Mouse (Mus musculus): ENCODE data around the gene Stk40.
A peak's percentile ranks its signal among the peaks of the same experiment; 100 is the strongest.
"Not testable (repeated sequence)": the region's sequence is repeated elsewhere in the genome, so short reads cannot be mapped to it uniquely, and the experiment has no call there.

Gene Stk40

DNA sequence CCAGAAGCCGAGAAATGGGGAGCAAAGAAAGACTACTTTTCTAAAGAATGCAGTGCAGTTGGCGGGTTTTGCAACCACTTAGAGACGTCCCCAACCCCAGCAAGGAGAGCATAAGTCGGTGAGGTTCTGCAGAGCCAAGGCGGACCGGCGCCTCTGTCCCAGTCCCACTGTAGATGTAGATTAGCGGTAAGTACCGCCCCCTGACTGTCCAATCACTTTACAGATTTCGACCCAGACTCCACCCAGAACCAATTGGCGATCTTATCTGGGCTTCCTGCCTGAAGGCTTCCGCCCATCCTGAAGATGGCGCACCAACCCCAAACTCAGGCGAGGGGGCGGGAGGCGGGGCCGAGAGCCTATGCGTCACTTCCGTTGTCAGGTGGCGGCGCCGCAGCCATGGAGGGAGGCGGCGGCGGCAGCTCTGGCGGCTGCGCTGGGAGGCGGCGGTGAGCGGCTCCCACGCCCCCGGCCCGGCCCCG, at the start of gene Stk40:
Gene Stk40, plus strand, starts transcription at position 368 of the 479 bp plus-strand sequence.
- DNase-seq (ENCODE audit: low spot score), result peak; percentile 96

DNA sequence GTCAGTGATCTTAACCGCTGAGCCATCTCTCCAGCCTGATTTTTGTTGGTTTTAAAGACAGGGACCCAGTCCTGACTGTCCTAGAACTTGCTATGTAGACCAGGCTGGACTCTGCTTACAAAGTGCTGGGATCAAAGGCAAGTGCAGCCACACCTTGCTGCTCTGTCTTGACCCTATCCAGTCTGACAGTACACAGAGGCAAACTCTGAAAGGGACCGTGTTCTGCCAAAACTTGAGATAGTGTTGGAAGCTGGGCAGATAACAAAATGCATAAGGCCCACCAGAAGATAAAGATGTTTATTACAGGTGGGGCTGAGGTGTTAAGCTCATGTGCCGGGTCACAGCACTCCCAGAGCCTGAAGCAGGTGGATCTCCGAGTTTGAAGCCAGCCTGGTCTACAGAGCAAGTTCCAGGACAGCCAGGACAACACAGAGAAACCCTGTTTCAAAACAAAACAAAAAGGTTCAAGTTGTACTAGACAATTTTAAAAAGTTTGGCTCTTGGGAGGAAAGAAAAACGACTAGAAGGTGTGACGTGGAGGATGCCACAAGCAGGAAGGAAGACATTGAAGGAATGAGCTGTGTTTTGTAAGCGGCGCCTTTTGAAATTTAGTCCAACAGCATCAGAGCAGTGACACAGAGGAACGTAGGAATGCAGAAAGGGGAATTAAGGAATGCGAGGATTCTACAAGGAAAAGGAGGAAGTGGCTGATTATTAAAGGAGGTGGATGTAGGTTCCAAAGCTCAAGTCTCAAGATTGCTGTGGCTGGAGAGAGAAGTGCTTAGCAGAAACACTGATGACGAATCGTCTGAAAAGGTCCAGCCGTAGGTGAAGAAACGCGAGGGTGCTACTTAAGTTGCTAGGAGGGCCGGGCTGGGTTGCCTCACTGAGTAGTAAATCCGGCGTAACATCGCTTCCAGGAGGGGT, 46.3 kb upstream of the Stk40 start:
- no peak for DNase-seq (ENCODE audit: low spot score)

DNA sequence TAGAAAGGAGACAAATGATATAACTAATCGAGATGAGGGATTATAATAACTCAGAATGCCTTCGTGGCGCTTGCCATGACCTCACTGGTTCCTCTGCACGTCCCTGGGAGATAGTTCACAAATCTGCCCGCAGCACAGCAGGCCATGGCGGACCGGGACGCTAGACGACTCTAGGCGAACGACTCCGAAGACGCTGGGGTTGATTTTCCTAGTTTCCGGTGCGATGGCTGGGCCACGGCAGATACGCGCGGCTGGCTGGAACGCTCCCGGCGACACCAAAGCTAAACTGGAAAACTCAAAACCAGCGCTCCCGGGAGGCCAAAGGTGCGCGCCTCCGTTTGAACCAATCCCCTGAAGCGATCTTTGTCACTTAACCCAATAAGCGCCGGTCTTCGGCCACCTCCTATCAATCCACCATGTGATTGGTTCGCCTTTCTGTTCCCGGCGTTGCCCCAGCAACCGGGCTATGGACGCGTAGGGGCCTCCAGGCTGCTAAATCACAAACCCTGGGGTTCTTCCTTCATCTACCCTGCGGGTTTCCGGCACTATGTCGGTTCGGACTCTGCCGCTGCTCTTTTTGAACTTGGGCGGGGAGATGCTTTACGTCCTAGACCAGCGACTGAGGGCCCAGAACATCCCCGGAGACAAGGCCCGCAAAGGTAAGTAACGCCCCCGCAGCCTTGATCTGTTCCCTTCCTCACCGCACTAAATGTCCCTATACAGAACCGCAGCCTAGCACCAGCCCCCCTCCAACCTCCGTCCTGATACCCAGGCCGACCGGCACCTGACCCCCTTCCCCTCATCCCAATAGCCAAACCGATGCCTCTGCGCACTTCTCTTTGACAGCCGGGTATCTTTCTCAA, 45.4 kb upstream of the Stk40 start, which contains the start of gene Oscp1:
Gene Oscp1, plus strand, starts transcription at position 432 of the 863 bp plus-strand sequence.
- DNase-seq (ENCODE audit: low spot score), result peak; percentile 91

DNA sequence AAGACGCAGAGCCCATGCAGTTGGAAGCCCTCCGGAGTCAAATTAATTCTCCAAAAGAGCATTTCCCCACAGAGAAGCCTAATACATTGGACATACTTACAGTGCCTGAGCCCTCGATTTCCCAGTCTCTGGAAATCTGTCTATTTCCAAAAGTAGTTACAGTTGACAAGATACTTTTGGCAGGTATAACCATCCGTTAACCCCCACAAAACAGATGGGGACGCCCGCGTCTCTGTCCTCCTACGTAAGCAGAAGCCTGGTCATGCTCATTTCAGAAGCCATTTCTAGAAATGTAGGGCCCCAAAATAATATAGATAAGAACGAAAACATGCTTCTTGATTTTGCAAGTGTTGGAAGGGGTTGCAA, 44.8 kb upstream of the Stk40 start:
- DNase-seq (ENCODE audit: low spot score), result no peak

DNA sequence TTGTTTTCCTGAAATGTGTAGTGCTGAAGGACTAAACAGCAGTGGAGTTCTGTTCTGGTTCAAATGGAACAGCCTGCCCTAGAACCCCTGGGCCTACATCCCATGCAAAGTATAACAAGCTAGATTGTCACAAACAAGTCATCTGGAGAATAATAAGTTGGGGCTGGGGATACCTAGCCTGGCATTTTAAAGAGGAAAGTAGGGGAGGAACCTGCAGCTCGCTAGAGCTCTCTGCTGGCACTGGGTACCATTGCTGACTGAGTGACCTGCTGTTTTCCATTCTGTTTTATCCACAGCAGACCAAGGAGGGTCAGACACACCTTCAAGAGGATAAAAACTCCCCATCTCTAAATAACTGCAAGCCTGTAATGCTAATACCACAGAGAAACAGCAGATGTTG, 40.9 kb upstream of the Stk40 start:
- DNase-seq (ENCODE audit: low spot score), result peak; percentile 4

DNA sequence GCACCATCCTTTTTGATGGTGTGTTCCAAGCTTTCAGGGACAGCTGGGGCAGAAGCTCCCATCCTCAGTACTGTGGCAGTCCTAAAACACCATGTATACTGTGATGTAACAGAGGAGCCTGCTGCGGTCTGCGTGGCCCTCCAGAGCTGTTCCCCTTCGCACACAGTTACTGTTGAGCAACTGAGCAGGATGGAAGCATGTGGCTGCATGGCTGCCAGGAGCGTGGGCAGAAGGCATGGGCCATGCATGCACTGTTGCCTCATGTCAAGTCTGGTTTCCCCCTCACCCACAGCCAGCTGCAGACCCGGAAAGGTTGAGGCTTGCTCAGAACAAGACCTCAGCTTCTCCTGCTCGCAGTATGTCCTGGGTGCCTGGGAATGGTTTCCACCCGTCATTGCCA, 38.5 kb upstream of the Stk40 start:
- no peak for DNase-seq (ENCODE audit: low spot score)

DNA sequence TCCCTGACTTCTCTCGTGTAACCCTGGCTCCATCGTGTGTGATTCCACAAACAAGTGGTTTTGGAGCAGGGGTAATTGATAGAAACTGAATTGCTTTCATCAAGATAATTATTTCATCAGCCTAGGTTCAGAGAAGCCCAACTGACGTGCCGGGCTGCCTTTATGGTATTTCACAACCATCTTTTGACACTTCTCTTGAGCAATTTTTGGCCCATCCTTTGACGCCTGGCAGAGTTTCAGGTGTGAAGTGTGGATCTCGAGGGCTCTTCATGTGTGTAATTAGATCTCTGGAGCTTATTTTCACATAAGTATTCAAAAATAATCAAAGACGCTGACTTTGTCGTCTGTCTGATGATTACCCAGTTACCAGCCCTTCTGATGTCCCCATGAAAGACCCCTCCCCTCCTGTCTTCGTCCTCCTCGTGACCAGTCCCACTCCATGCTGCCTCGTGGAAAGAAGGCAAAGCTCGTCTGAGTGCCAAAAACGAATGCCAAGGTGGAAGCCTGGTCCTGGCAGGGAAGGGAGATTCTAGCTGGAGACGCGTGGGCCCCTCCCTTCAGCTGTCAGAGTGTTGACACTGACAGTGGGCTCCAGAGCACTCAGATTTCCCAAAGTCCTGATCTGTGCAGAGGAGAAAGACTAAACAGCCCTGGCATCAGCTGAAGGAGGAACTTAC, 36.2 kb upstream of the Stk40 start:
- no peak for DNase-seq (ENCODE audit: low spot score)

DNA sequence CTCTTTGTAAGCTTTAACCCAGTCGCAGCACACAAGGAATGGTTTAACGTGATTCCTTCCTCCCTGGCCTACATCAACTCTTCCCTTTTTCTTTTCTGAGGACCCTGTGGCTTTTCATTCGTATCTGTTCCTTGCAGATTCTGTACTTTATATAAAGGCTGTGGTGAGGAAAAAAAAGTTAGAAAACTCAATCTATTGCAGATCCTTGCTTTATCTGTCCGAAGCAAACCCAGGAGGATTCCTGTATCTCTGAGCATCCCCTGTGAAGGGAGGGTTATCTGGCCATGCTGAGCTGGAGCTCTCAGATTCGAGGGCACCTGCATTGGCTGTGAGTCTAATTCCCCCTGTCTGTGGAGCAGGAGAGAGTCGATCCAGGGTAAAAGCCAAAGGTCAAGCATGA, 34.9 kb upstream of the Stk40 start:
- no peak for DNase-seq (ENCODE audit: low spot score)

DNA sequence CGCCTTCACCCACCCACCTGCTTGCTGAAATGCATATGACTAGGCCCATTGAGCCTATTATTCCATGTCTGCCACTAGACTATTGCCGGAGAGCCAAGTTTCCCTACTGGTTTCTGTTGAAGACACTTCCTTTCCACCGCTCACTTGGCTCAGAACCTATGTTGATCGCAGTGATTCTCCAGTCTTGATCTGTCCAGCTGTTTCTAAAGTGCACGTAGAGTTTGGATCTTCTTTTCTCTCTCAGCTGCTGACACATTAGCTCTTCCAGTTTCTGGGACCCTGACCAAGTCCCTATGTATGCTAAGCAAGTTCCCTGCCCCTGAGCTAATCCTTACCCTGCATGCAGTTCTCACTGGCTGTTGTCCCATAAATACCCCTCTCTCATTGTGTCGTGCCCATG, 25.9 kb upstream of the Stk40 start:
- DNase-seq (ENCODE audit: low spot score), result no peak

DNA sequence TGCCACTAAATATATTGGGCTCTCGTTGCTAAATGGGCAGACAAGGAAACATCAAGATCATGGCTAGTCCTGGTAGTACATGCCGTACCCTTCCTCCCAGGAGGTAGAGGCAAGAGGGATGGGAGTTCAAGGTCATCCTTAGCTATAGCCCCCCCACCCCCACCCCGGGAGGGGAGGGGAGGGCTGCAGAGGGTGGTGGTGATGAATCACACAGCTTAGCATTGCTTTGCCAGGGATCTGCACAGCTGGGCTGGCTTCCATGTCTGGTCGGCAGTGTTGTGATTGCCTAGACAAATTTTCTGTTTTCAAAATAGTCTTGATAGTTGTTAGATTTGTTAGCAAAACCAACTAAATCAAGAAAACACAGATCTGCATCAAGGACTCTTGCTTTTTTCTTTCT, 24.5 kb upstream of the Stk40 start:
- no peak for DNase-seq (ENCODE audit: low spot score)

DNA sequence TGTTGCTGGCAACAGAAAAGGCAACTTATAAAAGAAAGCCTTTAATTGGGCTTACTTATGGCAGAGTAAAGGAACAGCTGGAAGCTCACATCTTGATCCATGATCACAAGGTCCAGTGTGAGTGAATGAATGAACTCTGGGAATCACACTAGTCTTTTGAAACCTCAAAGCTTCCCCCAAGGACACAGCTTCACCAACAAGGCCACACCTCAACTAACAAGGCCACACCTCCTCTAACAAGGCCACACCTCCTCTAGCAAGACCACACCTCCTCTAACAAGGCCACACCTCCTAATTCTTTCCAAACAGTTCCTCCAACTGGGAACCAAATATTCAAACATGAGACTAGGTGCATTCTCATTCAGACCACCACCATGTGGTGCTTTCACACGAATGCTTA, 22.2 kb upstream of the Stk40 start:
- DNase-seq (ENCODE audit: low spot score), result no peak

DNA sequence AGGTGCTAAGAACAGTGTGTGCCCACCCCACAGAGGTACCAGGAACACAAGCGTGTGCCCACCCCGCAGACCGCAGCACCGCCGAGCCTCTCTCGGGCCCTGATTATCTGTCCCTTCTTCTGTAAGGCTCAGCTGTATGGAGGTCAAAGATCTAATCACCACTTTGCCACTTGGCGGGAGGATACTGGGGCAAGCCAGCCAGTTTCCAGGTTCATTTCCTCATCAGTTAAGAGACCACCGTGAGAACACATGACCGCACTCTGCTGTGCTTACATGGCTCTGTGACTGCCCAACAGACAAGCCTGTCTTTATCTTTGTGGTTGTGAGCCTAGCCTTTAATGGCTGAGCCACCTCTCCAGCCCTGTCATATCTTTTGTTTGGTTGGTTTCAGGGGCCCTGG, 20.7 kb upstream of the Stk40 start:
- no peak for DNase-seq (ENCODE audit: low spot score)

DNA sequence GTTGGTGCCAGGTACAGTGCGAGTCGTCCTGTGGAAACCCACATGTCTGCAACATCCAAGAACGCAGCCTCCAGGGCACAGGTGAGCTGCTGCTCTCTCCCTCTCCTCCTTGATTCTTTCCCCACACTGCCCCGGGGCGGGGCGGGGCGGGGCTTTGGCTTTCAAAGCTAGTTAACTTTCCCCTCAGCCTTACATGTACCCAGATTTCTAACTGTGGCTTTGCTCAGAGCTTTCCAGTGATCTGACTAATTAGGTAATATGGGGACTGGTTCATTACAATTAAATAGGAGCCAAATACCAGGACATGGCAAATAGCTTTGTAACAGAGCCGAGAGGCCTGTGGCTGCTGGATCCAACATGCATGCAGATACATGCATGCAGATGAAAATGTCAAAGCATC, 19.4 kb upstream of the Stk40 start:
- no peak for DNase-seq (ENCODE audit: low spot score)

DNA sequence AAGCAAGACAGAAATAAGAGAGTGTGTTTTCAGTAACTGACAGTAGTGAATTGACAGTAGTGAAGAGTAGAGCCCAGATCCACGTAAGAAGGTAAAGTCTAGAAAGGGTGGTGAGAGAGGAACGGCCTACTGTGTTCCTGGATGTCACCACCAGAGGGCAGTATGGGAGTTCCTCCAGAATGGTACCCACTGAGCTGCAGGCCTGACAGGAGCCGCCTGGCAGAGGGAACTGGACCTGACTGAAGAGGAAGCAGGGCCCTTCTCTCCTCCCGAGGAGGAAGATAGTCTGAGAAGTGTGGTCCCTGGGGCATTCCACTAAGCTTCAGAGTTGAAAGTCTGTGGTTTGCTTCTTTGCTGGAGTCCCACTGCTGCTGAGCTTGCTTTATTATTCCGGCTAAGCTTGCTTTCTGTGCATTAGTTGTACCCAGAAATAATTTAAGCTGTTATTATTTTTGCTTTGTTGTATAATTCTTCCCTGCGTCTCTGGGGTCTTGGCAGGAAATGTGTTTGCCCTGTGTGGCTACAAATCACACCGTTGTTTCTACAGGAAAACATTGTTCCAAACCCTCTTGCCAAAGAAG, 17.7 kb upstream of the Stk40 start:
- DNase-seq (ENCODE audit: low spot score), result peak; percentile 79

DNA sequence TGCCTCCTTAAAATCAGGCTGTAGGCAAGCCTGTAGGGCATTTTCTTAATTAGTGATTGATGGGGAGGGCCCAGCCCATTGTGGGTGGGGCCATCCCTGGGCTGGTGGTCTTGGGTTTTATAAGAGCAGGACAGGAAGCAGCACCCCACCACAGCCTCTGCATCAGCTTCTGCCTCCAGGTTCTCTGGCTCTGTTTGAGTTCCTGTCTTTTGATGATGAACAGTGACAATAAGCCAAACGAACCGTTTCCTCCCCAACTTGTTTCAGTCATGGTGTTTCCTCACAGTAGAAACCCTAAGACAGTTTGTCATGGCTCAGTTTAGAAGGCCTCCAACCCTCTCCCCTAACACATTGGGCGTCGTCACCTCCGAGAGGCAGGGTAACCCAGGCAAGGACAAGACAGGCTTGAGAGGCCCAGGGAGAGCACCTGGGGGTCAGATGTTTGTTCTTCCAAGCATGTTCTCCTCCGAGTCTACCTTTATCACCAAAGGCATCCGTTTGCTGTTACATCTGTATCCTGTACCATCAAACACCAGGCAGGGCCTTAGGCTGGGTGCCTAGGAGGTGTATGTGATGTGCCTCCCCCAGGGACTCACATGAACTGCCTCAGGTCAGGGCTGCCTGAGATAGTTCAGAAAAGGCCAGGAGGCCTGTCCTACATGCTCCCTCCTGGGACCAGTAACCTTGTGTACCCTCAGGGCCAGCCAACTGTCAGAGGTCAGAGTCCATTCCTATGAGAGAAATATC, 13.5 kb upstream of the Stk40 start:
- peak; percentile 54 for DNase-seq (ENCODE audit: low spot score)

DNA sequence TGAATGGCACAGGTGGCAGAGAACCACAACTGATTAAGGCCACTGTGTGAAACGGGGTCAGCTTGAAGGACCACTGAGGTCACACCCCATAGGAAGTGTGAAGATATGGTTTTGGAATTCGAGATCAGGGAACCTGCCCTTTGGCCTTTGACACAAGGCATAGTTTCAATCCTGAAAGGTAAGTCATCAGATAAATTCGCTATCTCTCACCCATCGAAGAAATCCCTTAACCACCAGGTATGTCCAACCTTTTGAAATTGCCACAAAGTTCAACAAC, 13.0 kb upstream of the Stk40 start:
- DNase-seq (ENCODE audit: low spot score), result no peak

DNA sequence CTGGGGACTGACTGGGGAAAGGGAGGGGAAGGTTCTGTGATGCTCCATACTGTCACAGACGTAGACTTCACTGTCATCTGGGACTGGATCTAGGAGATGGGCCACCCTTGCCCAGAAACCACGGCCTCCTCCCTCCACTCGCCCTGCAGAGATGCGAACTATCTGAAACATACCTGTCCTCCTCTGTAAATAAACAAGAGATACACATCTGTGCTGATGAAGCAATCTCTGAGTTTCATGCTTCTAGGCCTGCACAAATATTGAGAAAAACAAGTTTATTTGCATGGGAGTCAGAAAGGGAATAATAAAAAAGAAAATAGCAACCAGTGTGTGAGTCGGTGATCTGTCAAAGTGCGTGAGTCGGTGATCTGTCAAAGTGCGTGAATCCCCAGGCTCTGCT, 11.9 kb upstream of the Stk40 start:
- no peak for DNase-seq (ENCODE audit: low spot score)

DNA sequence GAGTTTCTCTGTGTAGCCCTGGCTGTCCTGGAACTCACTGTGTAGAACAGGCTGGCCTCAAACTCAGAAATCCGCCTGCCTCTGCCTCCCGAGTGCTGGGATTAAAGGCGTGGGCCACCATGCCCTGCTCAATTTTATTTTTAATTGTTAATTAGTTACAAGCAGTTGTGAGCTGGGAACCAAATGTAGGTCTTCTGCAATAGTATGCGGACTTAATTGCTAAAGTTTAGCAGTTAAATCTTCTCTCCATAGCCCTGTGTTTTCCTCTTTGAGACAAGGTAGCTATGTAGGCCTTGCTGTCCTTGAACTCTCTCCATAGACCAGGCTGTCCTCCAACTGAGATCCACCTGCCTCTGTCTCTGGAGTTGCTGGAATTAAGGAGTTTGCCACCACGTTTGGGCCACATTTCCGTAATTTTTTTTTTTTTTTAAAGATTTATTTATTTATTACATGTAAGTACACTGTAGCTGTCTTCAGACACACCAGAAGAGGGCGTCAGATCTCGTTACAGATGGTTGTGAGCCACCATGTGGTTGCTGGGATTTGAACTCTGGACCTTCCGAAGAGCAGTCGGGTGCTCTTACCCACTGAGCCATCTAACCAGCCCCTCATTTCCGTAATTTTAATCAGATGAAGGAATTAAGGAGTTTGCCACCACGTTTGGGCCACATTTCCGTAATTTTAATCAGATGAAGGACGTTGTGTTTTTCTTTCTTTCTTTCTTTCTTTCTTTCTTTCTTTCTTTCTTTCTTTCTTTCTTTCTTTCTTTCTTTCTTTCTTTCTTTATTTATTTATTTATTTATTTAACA, 7.9 kb upstream of the Stk40 start:
- DNase-seq (ENCODE audit: low spot score), result not testable (repeated sequence)

DNA sequence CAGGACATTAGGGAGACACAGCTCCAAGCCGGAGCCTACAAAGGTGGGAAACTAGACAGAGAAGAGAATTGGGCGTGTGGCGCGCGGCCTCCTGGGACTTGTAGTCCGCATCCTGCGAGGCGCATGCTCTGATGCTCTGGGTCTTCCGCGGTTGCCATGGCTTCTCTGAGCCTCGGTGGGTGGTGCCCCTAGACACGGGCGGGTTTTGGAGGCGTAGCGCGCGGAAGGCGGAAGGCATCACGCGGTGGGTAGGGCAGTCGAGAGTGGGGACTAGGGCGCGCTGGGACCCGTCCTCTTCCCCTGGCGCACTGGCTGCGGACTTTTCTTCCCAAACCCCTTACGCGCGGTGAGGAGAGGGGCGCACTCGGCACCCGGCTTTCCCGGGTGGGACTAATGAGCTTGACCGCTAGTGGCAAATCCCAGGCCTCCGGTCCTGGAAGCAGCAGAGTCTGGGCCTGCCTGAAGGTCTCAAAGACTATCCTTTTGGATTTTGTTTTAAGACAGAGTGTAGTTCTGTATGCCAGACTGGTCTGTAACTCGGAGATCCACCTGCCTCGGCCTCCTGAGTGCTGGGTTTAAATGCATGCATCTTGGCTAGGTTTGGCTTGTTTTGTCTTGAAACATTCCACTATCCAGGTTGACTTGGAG, 7.2 kb upstream of the Stk40 start, which contains the start of gene Lsm10:
Gene Lsm10, plus strand, starts transcription at position 160 of the 648 bp plus-strand sequence.
- DNase-seq (ENCODE audit: low spot score), result peak; percentile 97

DNA sequence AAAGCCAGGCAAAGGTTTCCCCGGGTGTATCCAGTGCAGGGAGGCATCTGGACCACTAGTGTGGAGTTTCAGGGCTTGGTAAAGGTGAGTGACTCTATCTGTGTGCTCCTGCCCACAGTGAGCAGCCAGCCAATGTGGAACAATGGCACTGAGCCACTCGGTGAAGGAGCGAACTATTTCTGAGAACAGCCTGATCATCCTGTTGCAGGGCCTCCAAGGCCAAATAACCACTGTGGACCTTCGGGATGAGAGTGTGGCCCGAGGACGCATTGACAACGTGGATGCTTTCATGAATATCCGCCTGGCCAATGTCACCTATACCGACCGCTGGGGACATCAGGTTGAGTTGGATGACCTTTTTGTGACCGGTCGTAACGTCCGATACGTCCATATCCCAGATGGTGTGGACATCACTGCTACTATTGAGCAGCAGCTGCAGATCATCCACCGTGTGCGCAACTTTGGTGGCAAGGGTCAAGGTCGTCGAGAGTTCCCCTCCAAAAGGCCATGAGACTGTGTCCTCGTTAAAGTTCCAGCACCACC, 6.0 kb upstream of the Stk40 start:
- DNase-seq (ENCODE audit: low spot score), result no peak
